Mouse (Mus musculus) lung, postnatal 0 days (tissue): ENCODE results near the gene Chil4.
"Not testable (repeated sequence)": the region's sequence is repeated elsewhere in the genome, so short reads cannot be mapped to it uniquely, and the experiment has no call there.

Experiments
- CTCF ChIP-seq: IDR thresholded peaks from 2 replicates; pipeline ENCODE4 v1.5.1; 2016; ENCODE audit warnings: antibody characterized with exemption, mild to moderate bottlenecking
- EP300 ChIP-seq: IDR thresholded peaks from 2 replicates; pipeline ENCODE4 v1.6.1; 2016; ENCODE audit warnings: antibody characterized with exemption, mild to moderate bottlenecking, control low read depth

DNA sequence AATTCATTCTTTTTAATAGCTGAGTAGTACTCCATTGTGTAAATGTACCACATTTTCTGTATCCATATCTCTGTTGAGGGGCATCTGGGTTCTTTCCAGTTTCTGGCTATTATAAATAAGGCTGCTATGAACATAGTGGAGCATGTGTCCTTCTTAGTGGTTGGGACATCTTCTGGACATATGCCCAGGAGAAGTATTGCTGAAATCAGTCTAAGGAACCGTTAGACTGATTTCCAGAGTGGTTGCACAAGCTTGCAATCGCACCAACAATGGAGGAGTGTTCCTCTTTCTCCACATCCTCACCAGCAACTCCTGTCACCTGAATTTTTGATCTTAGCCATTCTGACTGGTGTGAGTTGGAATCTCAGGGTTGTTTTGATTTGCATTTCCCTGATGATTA lies 46.8 kb downstream of the Chil4 start:
- TF ChIP-seq EP300, CTCF: not testable (repeated sequence)
